Mouse (Mus musculus) heart, postnatal 0 days (tissue): ENCODE results near the gene Crtc2.
A peak's percentile ranks its signal among the peaks of the same experiment; 100 is the strongest.

Source experiments
- CTCF ChIP-seq: IDR thresholded peaks from 2 replicates; pipeline ENCODE4 v1.5.1; 2016; ENCODE audit warnings: antibody characterized with exemption, control low read depth, low read depth
- EP300 ChIP-seq: IDR thresholded peaks from 2 replicates; pipeline ENCODE4 v1.6.1; 2016; ENCODE audit warnings: antibody characterized with exemption, low read depth

DNA sequence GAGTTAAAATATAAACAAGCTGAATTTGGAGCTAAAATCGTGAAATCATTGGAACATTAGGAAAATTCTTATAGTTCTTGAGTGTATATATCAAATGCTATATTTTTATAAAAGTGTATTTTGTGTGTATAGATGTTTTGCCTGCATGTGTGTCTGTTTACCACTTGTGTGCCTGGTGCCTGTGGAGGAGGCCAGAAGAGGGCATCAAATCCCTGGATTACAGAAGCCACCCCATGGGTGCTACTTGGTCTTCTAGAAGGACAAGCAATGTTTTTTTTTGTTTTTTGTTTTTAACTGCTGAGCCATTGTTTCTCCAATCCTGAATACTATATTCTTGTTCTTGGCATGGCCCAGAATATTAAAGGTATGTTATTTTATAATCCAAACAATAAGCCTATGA lies 36.6 kb downstream of the Crtc2 start:
- TF ChIP-seq CTCF (peak; percentile 38), EP300 (no peak)
